Mouse (Mus musculus) cerebellum, postnatal 14 days (tissue): ENCODE measurements around the gene Tmem144.

ENCODE experiments used
- DNase-seq, 2 experiments: peaks; one replicate each; pipeline ENCODE4 v3.0.0; 2021; ENCODE audit warnings: mixed read lengths in 2 of 2

The Tmem144 gene

DNA sequence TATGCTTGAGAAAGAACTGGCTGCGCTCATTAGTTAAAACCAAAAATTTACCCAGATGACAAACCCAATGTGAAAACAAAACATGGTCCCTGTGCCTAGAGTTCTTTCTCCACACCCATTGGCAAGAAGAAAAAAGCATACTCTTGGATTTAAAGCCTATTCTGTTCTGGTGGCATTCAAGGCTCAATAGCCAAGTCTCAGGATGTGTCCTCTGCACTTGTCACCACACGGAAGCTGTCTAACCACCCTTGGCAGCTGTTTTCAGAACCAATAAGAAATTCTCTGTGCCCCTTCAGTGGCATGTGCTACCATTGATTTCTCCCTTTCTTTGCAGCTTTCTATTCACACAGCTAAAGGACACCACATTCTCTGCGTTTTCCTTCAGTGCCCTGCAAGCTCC is 5.6 kb upstream of the Tmem144 start:
- no peak for DNase-seq

DNA sequence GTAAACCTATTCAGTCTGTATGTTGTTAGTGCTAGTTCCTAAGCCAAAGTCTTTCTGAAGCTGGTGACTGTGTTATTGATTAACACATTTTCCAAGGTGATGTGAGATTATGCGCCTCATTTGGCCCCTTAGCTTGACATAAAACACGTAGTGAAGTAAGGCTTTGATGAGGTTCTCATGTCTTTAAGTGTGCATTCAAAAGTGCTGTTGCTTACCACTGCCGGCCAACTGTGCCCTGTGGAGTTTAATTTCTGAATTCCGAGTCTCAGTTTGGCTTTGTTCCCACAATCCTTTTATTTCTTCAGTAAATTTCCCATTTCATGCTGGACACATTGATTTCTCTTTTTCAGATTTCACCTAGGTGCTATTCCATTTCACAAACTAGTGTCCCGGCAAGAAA is 5.2 kb upstream of the Tmem144 start:
- no peak for DNase-seq

GRCm38 (mm10) chr3:79852108-79852507 is 465 bp downstream of the Tmem144 start:
- DNase-seq = no peak

- DNase-seq = no peak
These were observed 1.9 kb downstream of the Tmem144 start for GRCm38 (mm10) chr3:79850656-79851055.

DNA sequence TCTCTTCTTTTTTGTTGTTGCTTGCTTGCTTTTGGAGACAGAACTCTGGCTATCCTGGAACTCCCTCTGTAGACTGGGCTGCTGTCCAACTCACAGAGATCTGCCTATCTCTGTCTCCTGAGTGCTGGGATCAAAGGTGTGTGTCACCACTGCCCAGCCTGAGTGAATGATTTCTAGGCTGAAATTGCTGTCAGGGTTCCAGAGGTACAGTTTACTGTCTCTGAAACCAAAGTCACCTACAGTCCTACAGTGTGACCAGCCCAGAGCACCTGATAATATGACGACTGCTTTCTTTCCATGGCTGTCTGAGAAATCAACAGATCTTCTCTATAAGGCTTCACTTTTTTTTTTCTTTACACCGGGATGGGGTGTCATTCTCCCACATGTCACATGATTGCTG is 3.0 kb downstream of the Tmem144 start:
- DNase-seq = no peak

DNA sequence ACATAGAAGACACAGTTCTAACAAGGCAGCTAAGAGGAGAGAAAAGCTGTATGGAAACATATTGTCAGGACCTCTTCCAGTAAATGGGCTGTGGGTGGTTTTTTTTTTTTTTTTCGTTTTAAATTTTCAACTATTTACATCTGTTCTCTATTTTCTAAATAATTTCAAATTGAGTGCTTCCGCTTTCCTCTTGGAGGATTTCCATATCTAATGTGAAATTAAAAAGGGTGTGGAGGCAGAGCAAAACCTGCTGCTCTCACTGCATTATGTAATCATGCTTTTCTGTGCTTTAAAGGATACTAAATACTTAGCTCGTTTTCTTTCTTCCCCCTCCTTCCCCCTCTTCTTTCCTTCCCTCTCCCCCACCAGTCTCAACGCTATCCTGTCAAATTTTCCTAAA is 3.7 kb downstream of the Tmem144 start:
- DNase-seq = no peak

DNA sequence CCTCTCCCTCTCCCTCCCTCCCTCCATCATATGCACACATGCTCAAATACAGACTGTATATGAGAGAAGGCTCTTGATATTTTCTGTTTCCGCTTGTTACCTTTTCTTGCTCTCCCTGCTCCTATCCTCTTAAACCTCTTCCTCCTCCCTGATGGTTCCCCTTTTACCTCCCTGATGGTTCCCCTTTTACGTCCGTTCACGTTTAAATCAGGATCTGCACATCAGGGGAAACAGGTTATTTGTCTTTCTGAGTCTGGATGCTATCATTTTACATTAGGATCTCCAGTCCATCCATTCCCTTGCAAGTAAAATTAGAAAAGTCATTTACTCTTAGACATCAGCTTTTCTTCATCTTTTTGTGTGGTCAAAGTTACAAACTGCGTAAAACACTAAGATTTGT is 5.9 kb downstream of the Tmem144 start:
- no peak for DNase-seq

DNA sequence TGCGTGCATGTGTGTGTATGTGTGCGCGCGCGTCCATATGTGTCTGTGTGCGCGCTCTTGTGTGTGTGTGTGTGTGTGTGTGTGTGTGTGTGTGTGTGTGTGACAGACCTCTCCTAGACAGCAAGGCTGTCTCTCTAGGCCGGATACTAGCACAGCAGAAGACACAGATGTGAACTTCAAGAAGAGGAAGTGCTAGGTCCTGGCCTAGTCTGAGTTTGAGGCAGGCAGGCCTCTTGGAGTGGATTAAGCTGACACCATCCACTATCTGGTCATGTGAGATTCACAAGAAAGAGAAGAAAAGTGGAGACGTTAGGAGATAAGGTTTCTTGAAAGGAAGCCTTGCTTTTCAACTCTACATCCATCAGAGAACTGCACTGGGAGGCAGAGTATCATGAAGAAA is 8.6 kb downstream of the Tmem144 start:
- no peak for DNase-seq

DNA sequence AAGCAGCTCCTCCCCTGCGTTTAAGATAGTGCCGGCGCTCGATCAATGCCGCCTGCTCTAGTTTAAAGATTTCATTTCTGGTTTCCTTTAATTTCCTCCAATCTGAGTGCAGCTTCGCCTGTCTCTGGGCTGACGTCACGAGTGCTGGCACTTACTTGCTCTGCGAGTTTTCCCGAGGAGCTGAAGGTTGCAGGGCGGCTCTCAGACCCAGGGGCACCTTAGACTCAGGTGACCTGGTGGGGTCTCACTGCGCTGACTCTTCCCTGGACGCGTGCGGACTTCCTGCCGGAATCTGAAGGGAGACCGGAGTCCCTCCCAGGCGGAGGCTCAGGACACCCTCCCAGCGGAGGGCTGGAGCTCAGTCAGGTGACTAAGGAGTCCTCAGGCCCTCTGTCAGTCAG is 10.0 kb downstream of the Tmem144 start:
- peak; percentile 77 to 81 for DNase-seq

- peak; percentile 56 to 62 for DNase-seq
These were observed 10.4 kb downstream of the Tmem144 start for GRCm38 (mm10) chr3:79842165-79842564.

- no peak for DNase-seq
These were observed 11.1 kb downstream of the Tmem144 start for GRCm38 (mm10) chr3:79841475-79841874.

DNA sequence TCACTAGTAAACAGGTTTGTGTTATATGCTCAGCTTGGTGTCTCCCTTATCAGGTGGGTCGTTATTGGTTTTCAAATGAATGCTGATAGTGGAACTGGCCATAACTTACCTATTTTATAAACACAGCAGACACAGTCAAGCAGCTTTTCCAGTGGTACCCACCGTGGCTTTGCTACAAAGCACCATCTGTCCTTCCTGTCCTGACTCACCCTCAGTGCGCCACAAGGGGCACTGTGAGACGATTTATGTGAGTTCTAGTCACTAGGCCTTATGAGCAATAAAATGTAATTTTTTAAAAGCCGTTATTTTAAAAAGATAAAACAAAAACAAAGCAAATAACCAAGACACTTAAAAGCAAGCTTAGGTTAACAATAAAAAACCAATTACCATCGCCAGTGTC is 13.8 kb downstream of the Tmem144 start:
- peak; percentile 67 to 70 for DNase-seq

- no peak for DNase-seq
These were observed 23.3 kb downstream of the Tmem144 start for GRCm38 (mm10) chr3:79829289-79829688.

- peak in 1 of 2 experiments; percentile 42 for DNase-seq
These were observed 27.3 kb downstream of the Tmem144 start for GRCm38 (mm10) chr3:79825067-79825780.

GRCm38 (mm10) chr3:79823176-79823575 is 29.4 kb downstream of the Tmem144 start:
- DNase-seq = peak; percentile 96 to 97

GRCm38 (mm10) chr3:79821131-79821530 is 31.4 kb downstream of the Tmem144 start:
- peak; percentile 66 to 75 for DNase-seq

DNA sequence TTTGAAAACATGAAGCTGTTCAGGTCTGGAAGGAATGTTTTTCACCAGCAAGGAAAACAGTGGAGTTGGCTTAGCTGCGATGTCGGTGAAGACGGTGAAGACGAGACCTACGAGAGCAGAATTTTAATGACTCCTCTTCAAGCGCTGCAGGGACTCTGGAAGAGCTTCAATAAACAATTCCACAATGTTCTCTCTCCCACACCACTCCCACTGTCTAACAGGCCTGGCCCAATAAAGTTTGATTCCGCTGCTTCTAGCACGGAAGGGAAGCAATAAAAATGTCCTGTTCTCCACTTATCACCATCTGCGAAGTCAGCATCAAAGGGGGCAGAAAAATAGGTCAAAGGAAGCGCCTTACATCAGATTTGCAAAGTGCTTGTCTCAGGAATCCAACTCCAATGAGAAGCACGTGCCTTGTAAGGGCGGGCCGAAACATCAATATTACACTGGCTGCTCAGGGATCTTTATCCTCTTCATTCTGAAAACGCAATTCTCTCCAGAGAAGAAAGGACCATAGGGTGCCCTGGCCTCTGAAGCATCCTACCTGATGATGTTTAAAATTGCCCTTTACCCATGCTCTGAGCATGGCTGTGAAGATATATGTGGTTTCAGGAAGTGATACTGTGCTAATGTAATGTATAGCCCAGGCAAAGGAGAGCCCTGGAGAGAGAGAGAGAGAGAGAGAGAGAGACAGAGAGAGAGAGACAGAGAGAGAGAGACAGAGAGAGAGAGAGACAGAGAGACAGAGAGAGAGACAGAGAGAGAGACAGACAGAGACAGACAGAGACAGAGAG is 34.2 kb downstream of the Tmem144 start:
- peak in 1 of 2 experiments; percentile 26 for DNase-seq

DNA sequence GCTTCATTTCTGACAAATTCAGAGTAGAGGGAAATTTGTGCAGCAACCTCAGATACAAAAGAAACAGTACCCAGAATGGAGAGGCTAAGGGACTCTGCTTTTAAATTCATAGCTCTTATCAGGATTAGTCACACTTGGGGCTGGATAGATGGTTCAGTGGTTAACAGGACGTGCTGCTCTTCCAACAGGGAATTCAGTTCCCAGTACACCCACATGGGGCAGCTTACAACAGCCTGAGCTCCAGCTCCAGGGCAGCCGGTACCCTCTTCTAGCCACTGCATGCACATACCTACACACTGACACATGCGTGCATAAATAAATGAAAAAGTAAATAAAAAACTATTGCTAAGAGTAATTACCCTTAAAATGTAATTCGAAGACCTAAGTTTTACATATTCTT is 36.3 kb downstream of the Tmem144 start:
- no peak for DNase-seq

GRCm38 (mm10) chr3:79813814-79814490 is 38.6 kb downstream of the Tmem144 start:
- DNase-seq = peak; percentile 91 to 93

GRCm38 (mm10) chr3:79812042-79812441 is 40.5 kb downstream of the Tmem144 start:
- no peak for DNase-seq

DNA sequence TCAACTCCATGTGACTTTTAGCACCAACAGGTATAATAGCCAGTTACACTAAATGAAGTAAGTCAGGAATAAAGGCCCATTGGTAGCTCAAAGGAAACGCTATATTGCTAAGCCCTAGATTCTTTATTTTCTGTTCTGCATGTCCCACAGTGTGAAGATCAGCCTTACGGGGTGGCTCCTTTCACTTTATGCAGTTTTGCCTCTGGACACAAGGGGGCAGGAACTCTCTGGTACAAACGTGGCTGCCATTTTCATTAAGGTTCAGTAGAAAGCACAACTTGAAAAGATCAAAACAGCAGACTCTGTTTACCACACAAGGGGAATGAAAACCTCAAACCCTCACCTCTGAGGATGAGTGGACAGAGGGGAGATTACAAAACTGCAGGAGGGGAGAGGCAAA is 40.9 kb downstream of the Tmem144 start:
- peak; percentile 59 to 66 for DNase-seq

- DNase-seq = no peak
These were observed 42.0 kb downstream of the Tmem144 start for GRCm38 (mm10) chr3:79810563-79810962.

- peak; percentile 79 to 85 for DNase-seq
These were observed 43.4 kb downstream of the Tmem144 start for GRCm38 (mm10) chr3:79809180-79809567.
